Mouse (Mus musculus): ENCODE measurements around the gene Them5.

The Them5 gene

DNA sequence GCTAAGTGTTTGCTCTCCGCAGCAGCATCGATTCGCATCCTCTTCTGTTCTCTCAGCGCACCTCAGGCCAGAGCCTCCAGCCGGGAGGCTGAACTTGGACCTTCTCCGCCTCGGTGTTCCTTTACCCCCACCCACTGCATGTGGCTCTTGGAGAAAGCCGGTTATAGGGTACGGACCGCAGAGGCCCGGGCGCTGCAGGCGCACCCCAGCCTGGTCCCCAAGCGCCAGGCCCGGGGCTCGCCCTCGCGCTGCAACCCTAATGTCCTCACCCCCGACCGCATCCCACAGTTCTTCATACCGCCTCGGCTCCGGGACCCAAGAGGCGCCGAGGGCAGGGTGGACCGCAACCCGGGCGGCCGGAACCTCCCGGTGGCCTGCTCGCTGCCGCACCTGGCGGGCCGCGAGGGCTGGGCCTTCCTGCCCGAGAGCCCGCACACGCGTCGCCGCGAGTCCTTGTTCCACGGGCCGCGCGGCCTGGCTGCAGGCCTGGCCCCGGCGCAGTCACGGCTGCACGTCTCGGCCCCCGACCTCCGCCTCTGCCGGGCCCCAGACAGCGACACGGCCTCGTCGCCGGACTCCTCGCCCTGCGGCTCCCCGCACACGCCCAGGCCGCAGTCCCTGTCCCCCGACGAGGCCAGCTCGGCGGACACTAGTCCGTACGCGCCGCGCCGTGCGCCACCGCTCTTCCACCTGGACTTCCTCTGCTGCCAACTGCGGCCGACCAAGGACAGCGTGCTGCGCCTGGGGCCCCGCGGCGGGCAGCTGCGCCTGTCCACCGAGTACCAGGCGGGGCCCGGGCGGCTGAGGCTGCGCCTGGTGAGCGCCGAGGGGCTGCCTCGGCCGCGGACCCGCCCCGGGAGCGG, 21.6 kb downstream of the Them5 start:
- TF ChIP-seq CTCF (conservative IDR thresholded peaks at IDR 0.05; ENCODE audit: low read length) (no peak), NANOG (IDR thresholded peaks at IDR 0.05; ENCODE audit: borderline replicate concordance, low read length) (no peak), POU5F1 (IDR thresholded peaks at IDR 0.05; ENCODE audit: borderline replicate concordance, low read length) (no peak)
- Histone ChIP-seq H3K36me3 (ENCODE audit: insufficient read depth, low read length) (no peaks in the 10 kb centered on the region), H3K27me3 (ENCODE audit: insufficient read depth, low read length) (peaks cover 61% of the 10 kb centered on the region), H3K4me3 (replicated peaks; ENCODE audit: low read length) (peak overlapping the region; percentile 79), H3K9me3 (ENCODE audit: low read length) (peaks cover 10% of the 10 kb centered on the region; the same call in 1 of the 2 replicates), H3K4me1 (replicated peaks; ENCODE audit: low read depth, low read length) (peaks cover 9% of the 10 kb centered on the region; the same call in 1 of the 2 replicates)

DNA sequence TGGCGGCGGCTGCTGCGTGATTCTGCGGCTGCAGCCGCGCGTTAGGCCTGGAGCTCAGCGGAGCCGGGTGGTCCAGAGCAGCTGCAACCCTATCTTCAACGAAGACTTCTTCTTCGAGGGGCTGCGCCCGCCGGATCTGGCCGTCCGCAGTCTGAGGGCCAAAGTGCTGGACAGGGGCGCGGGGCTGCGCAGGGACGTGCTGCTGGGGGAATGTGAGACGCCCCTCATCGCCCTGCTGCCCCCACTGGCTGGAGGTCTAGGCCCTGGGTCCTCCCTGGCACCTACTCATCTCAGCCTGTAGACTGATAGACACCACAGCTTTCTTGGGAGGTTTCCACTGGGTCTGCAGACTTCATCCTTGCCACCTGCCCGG, 22.2 kb downstream of the Them5 start:
- Histone ChIP-seq H3K4me1 (replicated peaks; ENCODE audit: low read depth, low read length) (peaks cover 11% of the 10 kb centered on the region; the same call in 1 of the 2 replicates), H3K36me3 (ENCODE audit: insufficient read depth, low read length) (no peaks in the 10 kb centered on the region), H3K27me3 (ENCODE audit: insufficient read depth, low read length) (peaks cover 64% of the 10 kb centered on the region), H3K9me3 (ENCODE audit: low read length) (peaks cover 10% of the 10 kb centered on the region; the same call in 1 of the 2 replicates), H3K4me3 (replicated peaks; ENCODE audit: low read length) (peak overlapping the region; percentile 79)
- TF ChIP-seq CTCF (conservative IDR thresholded peaks at IDR 0.05; ENCODE audit: low read length) (no peak), NANOG (IDR thresholded peaks at IDR 0.05; ENCODE audit: borderline replicate concordance, low read length) (no peak), POU5F1 (IDR thresholded peaks at IDR 0.05; ENCODE audit: borderline replicate concordance, low read length) (no peak)

DNA sequence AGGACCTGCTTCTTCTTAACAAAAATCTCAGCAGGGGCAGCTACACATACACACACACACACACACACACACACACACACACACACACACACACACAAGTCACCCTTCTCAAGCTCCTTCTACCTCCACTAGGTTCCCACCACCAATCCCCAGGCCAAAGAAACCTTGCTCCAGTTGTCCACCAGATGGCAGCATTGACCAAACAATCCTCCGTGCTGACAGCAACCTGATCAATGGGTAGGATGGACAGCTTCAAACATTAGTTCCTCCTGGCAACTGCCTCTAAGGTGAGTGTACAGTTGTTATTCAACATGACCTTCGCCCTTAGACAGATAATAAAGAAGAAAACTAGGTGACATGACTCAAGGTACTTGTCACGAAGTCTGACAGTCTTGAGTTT, 24.9 kb downstream of the Them5 start:
- peaks cover 10% of the 10 kb centered on the region; the same call in 1 of the 2 replicates for H3K9me3 ChIP-seq (ENCODE audit: low read length)
- peaks cover 28% of the 10 kb centered on the region for H3K4me1 ChIP-seq (replicated peaks; ENCODE audit: low read depth, low read length)
- no peak overlapping the region for H3K4me3 ChIP-seq (replicated peaks; ENCODE audit: low read length)
- peaks cover 63% of the 10 kb centered on the region for H3K27me3 ChIP-seq (ENCODE audit: insufficient read depth, low read length)
- TF ChIP-seq CTCF (conservative IDR thresholded peaks at IDR 0.05; ENCODE audit: low read length) (peak; percentile 61), POU5F1 (IDR thresholded peaks at IDR 0.05; ENCODE audit: borderline replicate concordance, low read length) (no peak)
- H3K36me3 ChIP-seq (ENCODE audit: insufficient read depth, low read length) = no peaks in the 10 kb centered on the region

DNA sequence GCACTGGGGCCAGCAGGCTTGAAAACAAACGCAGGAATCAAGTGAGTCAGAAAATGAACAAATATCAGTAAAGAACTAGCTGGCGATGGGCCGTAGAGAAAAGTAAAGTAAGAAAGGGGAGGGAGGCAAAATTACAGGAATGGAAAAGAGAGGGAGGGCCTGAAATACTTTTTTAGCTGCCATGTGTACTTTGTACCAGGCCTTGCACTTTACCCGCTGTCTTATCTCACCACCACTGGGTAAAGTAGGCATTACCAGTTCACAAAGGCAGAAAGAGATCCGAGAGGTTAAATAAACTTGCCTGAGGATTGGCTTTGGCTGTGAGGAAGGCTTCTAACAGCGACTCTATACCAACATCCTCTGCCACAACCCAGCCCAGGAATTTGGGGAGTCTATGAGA, 25.6 kb downstream of the Them5 start:
- Histone ChIP-seq H3K27me3 (ENCODE audit: insufficient read depth, low read length) (peaks cover 62% of the 10 kb centered on the region), H3K4me3 (replicated peaks; ENCODE audit: low read length) (no peak overlapping the region), H3K9me3 (ENCODE audit: low read length) (peaks cover 4% of the 10 kb centered on the region; the same call in 1 of the 2 replicates), H3K4me1 (replicated peaks; ENCODE audit: low read depth, low read length) (peaks cover 29% of the 10 kb centered on the region), H3K36me3 (ENCODE audit: insufficient read depth, low read length) (no peaks in the 10 kb centered on the region)
- TF ChIP-seq POU5F1 (IDR thresholded peaks at IDR 0.05; ENCODE audit: borderline replicate concordance, low read length) (no peak), NANOG (IDR thresholded peaks at IDR 0.05; ENCODE audit: borderline replicate concordance, low read length) (no peak), CTCF (conservative IDR thresholded peaks at IDR 0.05; ENCODE audit: low read length) (no peak)

DNA sequence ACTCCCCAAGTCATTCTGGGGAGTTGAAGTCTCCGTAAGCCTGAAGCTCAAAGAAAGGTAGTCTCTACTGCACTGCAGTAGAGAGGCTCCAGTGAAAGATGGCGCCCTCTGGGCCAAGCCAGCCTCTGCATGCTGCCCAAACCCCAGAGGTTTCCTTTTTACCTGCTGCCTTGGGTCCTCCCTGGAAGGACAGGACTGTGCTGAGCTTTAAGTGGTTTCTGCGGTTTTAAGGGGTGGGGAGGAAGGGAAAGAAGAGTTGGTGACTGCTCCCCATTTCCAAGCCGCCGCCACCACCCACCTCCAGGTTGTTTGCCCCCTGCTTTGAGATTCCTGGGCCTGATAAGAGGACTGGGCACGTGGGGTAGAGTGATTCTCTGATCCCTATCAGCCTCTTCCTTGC, 26.7 kb downstream of the Them5 start:
- no peak for TF ChIP-seq CTCF (conservative IDR thresholded peaks at IDR 0.05; ENCODE audit: low read length)
- TF ChIP-seq POU5F1 (IDR thresholded peaks at IDR 0.05; ENCODE audit: borderline replicate concordance, low read length) = no peak
- no peak for TF ChIP-seq NANOG (IDR thresholded peaks at IDR 0.05; ENCODE audit: borderline replicate concordance, low read length)
- Histone ChIP-seq H3K27me3 (ENCODE audit: insufficient read depth, low read length) (peaks cover 61% of the 10 kb centered on the region), H3K4me3 (replicated peaks; ENCODE audit: low read length) (no peak overlapping the region), H3K9me3 (ENCODE audit: low read length) (peaks cover 3% of the 10 kb centered on the region; the same call in 1 of the 2 replicates), H3K4me1 (replicated peaks; ENCODE audit: low read depth, low read length) (peaks cover 39% of the 10 kb centered on the region), H3K36me3 (ENCODE audit: insufficient read depth, low read length) (no peaks in the 10 kb centered on the region)

DNA sequence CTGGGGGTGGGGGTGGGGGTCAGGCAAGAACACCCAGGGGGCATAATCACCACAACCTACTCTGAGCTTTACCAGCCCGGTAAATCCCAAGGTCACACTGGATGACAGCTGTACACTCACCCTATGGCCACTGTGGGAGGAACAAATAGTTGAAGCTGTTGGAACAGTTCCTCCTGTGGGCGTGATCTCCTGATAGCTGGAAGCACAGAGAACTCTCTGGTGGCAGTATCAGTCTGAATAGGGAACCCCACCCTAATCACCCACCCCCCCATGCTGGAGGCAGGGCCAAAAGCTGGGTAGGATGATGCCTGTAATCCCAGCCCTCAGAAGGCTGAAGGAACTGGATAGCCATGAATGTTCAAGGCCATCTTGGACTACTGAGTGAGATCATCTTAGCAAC, 27.8 kb downstream of the Them5 start:
- TF ChIP-seq NANOG (IDR thresholded peaks at IDR 0.05; ENCODE audit: borderline replicate concordance, low read length) (no peak), POU5F1 (IDR thresholded peaks at IDR 0.05; ENCODE audit: borderline replicate concordance, low read length) (no peak), CTCF (conservative IDR thresholded peaks at IDR 0.05; ENCODE audit: low read length) (no peak)
- H3K9me3 ChIP-seq (ENCODE audit: low read length) = peaks cover 3% of the 10 kb centered on the region; the same call in 1 of the 2 replicates
- H3K4me3 ChIP-seq (replicated peaks; ENCODE audit: low read length) = no peak overlapping the region

DNA sequence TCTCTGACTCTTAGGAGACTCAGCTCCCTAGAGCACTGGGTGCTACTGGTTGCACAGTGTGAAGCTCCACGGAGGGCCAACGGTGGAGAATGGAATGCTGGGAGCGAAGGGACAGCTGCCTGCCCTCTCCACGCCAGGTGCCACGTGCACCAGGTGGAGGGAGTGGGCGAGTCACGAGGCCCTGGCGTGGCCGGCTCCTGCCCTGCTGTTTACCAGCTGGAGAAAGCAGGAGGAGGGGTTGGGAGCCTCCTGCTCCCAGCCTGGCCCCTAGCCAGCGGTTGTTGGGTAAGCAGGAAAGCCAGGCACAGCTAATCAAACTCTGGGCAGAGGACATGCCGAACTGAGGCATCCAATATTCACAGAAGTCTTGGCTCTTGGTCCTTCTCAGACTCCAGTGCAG, 29.7 kb downstream of the Them5 start:
- H3K4me1 ChIP-seq (replicated peaks; ENCODE audit: low read depth, low read length) = peaks cover 51% of the 10 kb centered on the region
- no peaks in the 10 kb centered on the region for H3K36me3 ChIP-seq (ENCODE audit: insufficient read depth, low read length)
- no peaks in the 10 kb centered on the region for H3K9me3 ChIP-seq (ENCODE audit: low read length)
- TF ChIP-seq POU5F1 (IDR thresholded peaks at IDR 0.05; ENCODE audit: borderline replicate concordance, low read length) (no peak), CTCF (conservative IDR thresholded peaks at IDR 0.05; ENCODE audit: low read length) (no peak), NANOG (IDR thresholded peaks at IDR 0.05; ENCODE audit: borderline replicate concordance, low read length) (no peak)
- peak overlapping the region; percentile 17; the same call in 1 of the 2 replicates for H3K4me3 ChIP-seq (replicated peaks; ENCODE audit: low read length)
- H3K27me3 ChIP-seq (ENCODE audit: insufficient read depth, low read length) = peaks cover 62% of the 10 kb centered on the region

More for the DNA sequence above, 27.8 kb downstream of the Them5 start:
- H3K36me3 ChIP-seq (ENCODE audit: insufficient read depth, low read length) = no peaks in the 10 kb centered on the region
- H3K27me3 ChIP-seq (ENCODE audit: insufficient read depth, low read length) = peaks cover 61% of the 10 kb centered on the region
- peaks cover 50% of the 10 kb centered on the region for H3K4me1 ChIP-seq (replicated peaks; ENCODE audit: low read depth, low read length)

DNA sequence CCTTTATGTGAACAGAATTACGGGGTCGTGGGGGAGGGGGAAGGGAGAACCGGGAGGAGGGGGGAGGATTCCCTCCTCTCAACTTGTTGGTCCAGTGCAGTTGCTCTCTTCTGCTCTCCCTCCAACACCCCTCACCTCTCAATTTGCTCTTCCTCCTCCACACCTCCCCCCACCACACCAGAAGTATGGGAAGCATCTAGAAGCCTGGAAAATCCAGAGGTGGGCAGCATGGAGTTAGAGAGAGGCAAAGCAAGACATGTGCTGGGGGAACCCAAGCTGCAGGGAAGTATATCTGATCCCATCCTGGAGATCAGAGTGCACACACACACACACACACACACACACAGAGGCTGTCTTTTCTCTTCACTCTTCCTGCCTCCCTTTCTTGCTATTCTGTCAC, 30.1 kb downstream of the Them5 start:
- Histone ChIP-seq H3K27me3 (ENCODE audit: insufficient read depth, low read length) (peaks cover 66% of the 10 kb centered on the region), H3K4me3 (replicated peaks; ENCODE audit: low read length) (0 out of 2 replicates have a peak overlapping the region, but pooled peaks have one; percentile 17), H3K36me3 (ENCODE audit: insufficient read depth, low read length) (no peaks in the 10 kb centered on the region), H3K9me3 (ENCODE audit: low read length) (no peaks in the 10 kb centered on the region), H3K4me1 (replicated peaks; ENCODE audit: low read depth, low read length) (peaks cover 55% of the 10 kb centered on the region)
- TF ChIP-seq NANOG (IDR thresholded peaks at IDR 0.05; ENCODE audit: borderline replicate concordance, low read length) (no peak), POU5F1 (IDR thresholded peaks at IDR 0.05; ENCODE audit: borderline replicate concordance, low read length) (no peak), CTCF (conservative IDR thresholded peaks at IDR 0.05; ENCODE audit: low read length) (no peak)

Measured in E14TG2a.4 (cell line).